Mouse (Mus musculus): ENCODE measurements at regions not wholly inside any gene's neighbourhood (a gene's known extent, or its start where the extent isn't known, plus 50 kb on each side); places are given as distances from the start of the nearest gene placed in this dataset.
A peak's percentile ranks its signal among the peaks of the same experiment; 100 is the strongest.

DNA sequence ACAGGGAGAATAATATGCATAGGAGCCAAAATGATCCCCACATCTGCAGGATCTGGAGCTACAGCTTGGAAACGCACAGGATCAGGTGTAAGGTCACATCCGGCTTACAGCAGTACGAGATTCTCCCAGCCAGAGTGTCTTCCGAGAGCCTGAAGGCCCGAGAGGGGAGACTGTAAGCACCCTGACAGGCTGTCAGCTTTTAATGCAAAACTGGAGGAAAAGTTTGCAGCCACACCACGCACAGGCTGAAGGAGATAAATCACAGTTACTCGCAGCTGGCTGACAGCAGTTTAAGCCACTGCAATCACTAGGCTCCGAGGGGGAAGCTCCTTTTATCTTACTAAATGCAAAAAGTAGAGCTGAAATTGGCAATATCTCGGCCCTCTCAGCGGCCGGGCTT lies 149.1 kb downstream of the Cyld start:
- Histone ChIP-seq H3K27me3 (ENCODE audit: insufficient read depth, low read length) (no peaks in the 10 kb centered on the region), H3K27ac (ENCODE audit: low read depth) (no peak overlapping the region), H3K36me3 (replicated peaks; ENCODE audit: insufficient read depth, low read length) (no peaks in the 10 kb centered on the region), H3K4me2 (ENCODE audit: low read depth, low read length) (no peak overlapping the region), H3K9me3 (ENCODE audit: low read length) (no peaks in the 10 kb centered on the region), H3K4me3 (ENCODE audit: low read depth, low read length) (no peak overlapping the region), H3K9ac (replicated peaks) (no peak overlapping the region), H3K4me1 (ENCODE audit: insufficient read depth) (no peaks in the 10 kb centered on the region)
- TF ChIP-seq CTCF (IDR thresholded peaks at IDR 0.05; ENCODE audit: low read depth) = no peak
- TF ChIP-seq EP300 (IDR thresholded peaks at IDR 0.05; ENCODE audit: low read depth) = no peak
- ATAC-seq = no peak
- WGBS (ENCODE audit: insufficient replicate concordance) = 47% methylated on average over 11 of the region's 11 CpGs
- DNase-seq = no peak

DNA sequence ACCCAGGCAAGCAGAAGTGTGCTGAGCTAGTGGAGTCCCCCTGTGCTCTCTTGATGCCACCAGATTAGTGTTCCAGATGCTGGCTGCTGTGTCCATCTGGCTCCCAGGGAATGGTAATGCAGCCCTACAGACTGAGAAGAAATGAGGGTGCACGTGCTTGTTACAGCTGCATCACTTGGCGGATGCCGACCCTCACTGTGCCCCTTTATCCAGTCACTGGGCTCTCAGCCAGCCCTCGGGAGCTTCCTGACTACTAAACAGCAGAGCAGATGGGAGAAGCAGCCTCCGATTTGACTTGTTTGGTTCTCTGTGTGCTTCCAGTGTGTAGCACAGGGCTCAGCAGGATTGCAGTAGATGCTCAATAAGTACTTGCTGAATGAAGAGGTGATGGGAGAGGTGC lies 147.5 kb downstream of the Cyld start:
- no peaks in the 10 kb centered on the region for H3K36me3 ChIP-seq (replicated peaks; ENCODE audit: insufficient read depth, low read length)
- no peak overlapping the region for H3K27ac ChIP-seq (ENCODE audit: low read depth)
- ATAC-seq = no peak
- no peak for DNase-seq
- no peaks in the 10 kb centered on the region for H3K9me3 ChIP-seq (ENCODE audit: low read length)
- no peak overlapping the region for H3K4me3 ChIP-seq (ENCODE audit: low read depth, low read length)
- no peak overlapping the region for H3K9ac ChIP-seq (replicated peaks)
- H3K4me2 ChIP-seq (ENCODE audit: low read depth, low read length) = no peak overlapping the region
- no peaks in the 10 kb centered on the region for H3K27me3 ChIP-seq (ENCODE audit: insufficient read depth, low read length)
- WGBS (ENCODE audit: insufficient replicate concordance) = 75% methylated on average over 5 of the region's 5 CpGs
- no peak for TF ChIP-seq CTCF (IDR thresholded peaks at IDR 0.05; ENCODE audit: low read depth)
- H3K4me1 ChIP-seq (ENCODE audit: insufficient read depth) = no peaks in the 10 kb centered on the region

DNA sequence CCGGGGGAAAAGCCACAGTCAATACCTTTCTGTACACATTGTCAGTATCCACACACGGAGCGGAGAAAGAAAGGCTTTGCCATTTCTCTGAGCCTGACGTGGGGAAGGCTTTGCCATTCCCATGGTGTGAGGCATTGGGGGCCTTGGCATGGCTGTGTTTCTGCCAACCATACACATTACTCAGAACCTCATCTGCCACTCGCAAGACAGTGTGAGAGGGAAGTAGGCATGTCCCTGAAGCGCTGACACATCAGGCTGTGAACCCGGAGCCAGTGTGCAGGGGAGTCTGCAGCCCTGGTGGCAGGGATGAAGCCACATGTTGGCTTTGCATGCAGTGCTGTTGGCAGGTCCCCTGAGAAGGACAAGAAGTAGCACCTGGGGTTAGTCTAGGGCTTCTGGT lies 145.6 kb downstream of the Cyld start:
- WGBS (ENCODE audit: insufficient replicate concordance) = 74% methylated on average over 7 of the region's 7 CpGs
- TF ChIP-seq EP300 (IDR thresholded peaks at IDR 0.05; ENCODE audit: low read depth) (no peak), CTCF (IDR thresholded peaks at IDR 0.05; ENCODE audit: low read depth) (no peak)
- H3K9ac ChIP-seq (replicated peaks) = no peak overlapping the region
- ATAC-seq (no peak), DNase-seq (no peak)
- no peaks in the 10 kb centered on the region for H3K27me3 ChIP-seq (ENCODE audit: insufficient read depth, low read length)
- H3K4me3 ChIP-seq (ENCODE audit: low read depth, low read length) = no peak overlapping the region
- no peaks in the 10 kb centered on the region for H3K4me1 ChIP-seq (ENCODE audit: insufficient read depth)
- H3K27ac ChIP-seq (ENCODE audit: low read depth) = no peak overlapping the region
- H3K9me3 ChIP-seq (ENCODE audit: low read length) = no peaks in the 10 kb centered on the region
- no peaks in the 10 kb centered on the region for H3K36me3 ChIP-seq (replicated peaks; ENCODE audit: insufficient read depth, low read length)
- no peak overlapping the region for H3K4me2 ChIP-seq (ENCODE audit: low read depth, low read length)

DNA sequence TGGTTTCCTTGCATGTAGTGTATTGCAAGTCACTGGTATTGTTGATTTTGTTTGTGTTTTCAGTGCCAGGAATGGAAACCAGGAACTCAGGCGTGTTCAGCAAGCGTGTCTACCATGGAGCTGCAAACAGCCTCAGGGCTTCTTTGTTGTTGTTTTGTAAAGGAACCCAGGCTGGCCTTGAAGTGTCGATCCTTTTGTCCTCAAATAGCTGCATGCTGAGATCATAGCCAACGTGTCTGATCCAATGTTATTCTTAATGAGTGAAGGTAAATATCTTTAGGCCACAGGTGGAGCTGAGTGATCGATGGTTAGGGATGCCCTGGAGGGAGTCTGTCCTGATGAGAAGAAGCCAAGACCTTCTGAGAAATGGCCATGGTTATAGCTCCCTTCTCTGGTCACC lies 143.3 kb downstream of the Cyld start:
- TF ChIP-seq CTCF (IDR thresholded peaks at IDR 0.05; ENCODE audit: low read depth) (no peak), EP300 (IDR thresholded peaks at IDR 0.05; ENCODE audit: low read depth) (no peak)
- H3K4me3 ChIP-seq (ENCODE audit: low read depth, low read length) = no peak overlapping the region
- ATAC-seq = no peak
- no peak for DNase-seq
- 61% methylated on average over 5 of the region's 5 CpGs for WGBS (ENCODE audit: insufficient replicate concordance)
- no peaks in the 10 kb centered on the region for H3K27me3 ChIP-seq (ENCODE audit: insufficient read depth, low read length)
- no peak overlapping the region for H3K9ac ChIP-seq (replicated peaks)
- no peak overlapping the region for H3K27ac ChIP-seq (ENCODE audit: low read depth)
- no peaks in the 10 kb centered on the region for H3K4me1 ChIP-seq (ENCODE audit: insufficient read depth)
- H3K9me3 ChIP-seq (ENCODE audit: low read length) = no peaks in the 10 kb centered on the region
- no peaks in the 10 kb centered on the region for H3K36me3 ChIP-seq (replicated peaks; ENCODE audit: insufficient read depth, low read length)
- H3K4me2 ChIP-seq (ENCODE audit: low read depth, low read length) = no peak overlapping the region

DNA sequence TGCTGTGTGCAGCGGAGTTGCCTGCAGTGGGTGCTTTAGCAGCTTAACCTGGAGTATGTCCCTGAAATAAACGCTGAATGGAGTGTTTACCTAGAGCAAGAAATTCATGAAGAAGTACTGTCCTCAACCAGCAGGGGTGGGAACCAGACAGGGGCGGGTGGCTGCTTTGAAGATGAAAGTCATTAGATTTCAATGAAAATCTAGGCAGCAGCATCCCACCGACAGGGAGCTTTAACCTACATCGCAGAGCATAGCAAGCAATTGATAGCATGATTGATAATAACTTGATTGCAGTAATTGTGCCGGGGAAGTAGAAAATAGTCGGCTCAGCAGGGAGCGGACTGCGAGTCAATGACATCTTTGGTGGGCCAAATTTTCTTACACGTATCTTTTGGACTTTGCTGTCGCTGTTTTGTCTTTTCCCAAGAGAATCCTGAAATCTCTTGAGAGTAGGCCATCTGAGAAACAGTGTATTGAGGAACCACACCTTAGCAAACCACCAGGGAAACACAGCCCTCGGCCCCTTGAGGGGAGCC lies 139.0 kb downstream of the Cyld start:
- Histone ChIP-seq H3K9ac (replicated peaks) (no peak overlapping the region), H3K4me3 (ENCODE audit: low read depth, low read length) (no peak overlapping the region), H3K36me3 (replicated peaks; ENCODE audit: insufficient read depth, low read length) (no peaks in the 10 kb centered on the region), H3K27me3 (ENCODE audit: insufficient read depth, low read length) (no peaks in the 10 kb centered on the region), H3K27ac (ENCODE audit: low read depth) (no peak overlapping the region), H3K9me3 (ENCODE audit: low read length) (no peaks in the 10 kb centered on the region), H3K4me1 (ENCODE audit: insufficient read depth) (no peaks in the 10 kb centered on the region), H3K4me2 (ENCODE audit: low read depth, low read length) (no peak overlapping the region)
- no peak for DNase-seq
- no peak for ATAC-seq
- TF ChIP-seq EP300 (IDR thresholded peaks at IDR 0.05; ENCODE audit: low read depth) = no peak
- no peak for TF ChIP-seq CTCF (IDR thresholded peaks at IDR 0.05; ENCODE audit: low read depth)
- 68% methylated on average over 12 of the region's 12 CpGs for WGBS (ENCODE audit: insufficient replicate concordance)

DNA sequence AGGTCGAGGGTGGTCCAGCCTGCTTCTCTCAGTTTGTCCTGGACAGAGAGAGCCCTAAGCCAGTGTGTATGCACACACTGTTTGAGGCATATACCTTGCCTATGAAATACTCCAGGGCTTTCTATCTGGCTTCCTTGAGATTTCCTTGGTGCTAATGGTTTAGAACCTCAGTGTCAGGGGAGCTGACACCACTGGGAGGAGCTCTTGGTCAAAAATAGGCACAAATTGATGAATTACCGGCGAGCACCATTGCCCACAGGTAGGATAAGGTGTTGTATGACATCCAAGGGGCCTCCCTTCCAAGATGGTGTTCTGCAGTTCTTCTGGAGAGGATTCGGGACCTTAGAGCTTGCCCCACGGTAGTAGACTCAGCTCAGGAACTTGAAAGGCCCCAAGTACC lies 129.0 kb downstream of the Cyld start:
- no peak overlapping the region for H3K4me2 ChIP-seq (ENCODE audit: low read depth, low read length)
- H3K9me3 ChIP-seq (ENCODE audit: low read length) = no peaks in the 10 kb centered on the region
- DNase-seq = no peak
- no peak overlapping the region for H3K27ac ChIP-seq (ENCODE audit: low read depth)
- no peak for ATAC-seq
- no peaks in the 10 kb centered on the region for H3K4me1 ChIP-seq (ENCODE audit: insufficient read depth)
- H3K36me3 ChIP-seq (replicated peaks; ENCODE audit: insufficient read depth, low read length) = no peaks in the 10 kb centered on the region
- TF ChIP-seq EP300 (IDR thresholded peaks at IDR 0.05; ENCODE audit: low read depth) (no peak), CTCF (IDR thresholded peaks at IDR 0.05; ENCODE audit: low read depth) (peak; percentile 40)
- WGBS (ENCODE audit: insufficient replicate concordance) = 44% methylated on average over 5 of the region's 5 CpGs
- no peak overlapping the region for H3K9ac ChIP-seq (replicated peaks)
- no peaks in the 10 kb centered on the region for H3K27me3 ChIP-seq (ENCODE audit: insufficient read depth, low read length)
- no peak overlapping the region for H3K4me3 ChIP-seq (ENCODE audit: low read depth, low read length)

DNA sequence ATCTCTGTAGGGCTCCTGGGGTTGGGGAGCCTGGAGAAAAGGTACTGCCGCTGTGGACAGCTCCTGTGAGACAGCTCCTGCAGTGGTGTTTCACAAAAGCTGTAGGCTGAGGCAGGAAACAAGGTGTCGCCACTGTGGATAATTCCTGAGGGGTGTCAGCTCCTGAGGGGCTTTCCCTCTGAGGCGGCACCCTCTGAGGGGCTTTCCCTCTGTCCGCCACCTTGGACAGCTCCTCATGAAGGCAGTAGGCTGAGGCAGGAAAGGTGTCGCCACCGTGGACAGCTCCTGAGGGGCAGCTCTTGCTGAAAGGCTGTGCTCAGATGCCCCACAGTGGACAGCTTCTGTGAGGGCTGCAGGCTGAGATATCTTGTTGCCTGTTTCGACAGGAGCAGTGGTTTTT lies 127.1 kb downstream of the Cyld start:
- no peak overlapping the region for H3K4me3 ChIP-seq (ENCODE audit: low read depth, low read length)
- WGBS (ENCODE audit: insufficient replicate concordance) = 70% methylated on average over 7 of the region's 7 CpGs
- no peaks in the 10 kb centered on the region for H3K9me3 ChIP-seq (ENCODE audit: low read length)
- DNase-seq (no peak), ATAC-seq (no peak)
- no peak overlapping the region for H3K27ac ChIP-seq (ENCODE audit: low read depth)
- no peak for TF ChIP-seq EP300 (IDR thresholded peaks at IDR 0.05; ENCODE audit: low read depth)
- no peak for TF ChIP-seq CTCF (IDR thresholded peaks at IDR 0.05; ENCODE audit: low read depth)
- no peaks in the 10 kb centered on the region for H3K4me1 ChIP-seq (ENCODE audit: insufficient read depth)
- H3K36me3 ChIP-seq (replicated peaks; ENCODE audit: insufficient read depth, low read length) = no peaks in the 10 kb centered on the region
- no peak overlapping the region for H3K9ac ChIP-seq (replicated peaks)
- no peak overlapping the region for H3K4me2 ChIP-seq (ENCODE audit: low read depth, low read length)
- H3K27me3 ChIP-seq (ENCODE audit: insufficient read depth, low read length) = no peaks in the 10 kb centered on the region

All from liver, postnatal 0 days (tissue).